Mouse (Mus musculus) embryonic facial prominence, embryonic 10.5 days (tissue): Measurements from ENCODE around the gene Lrrc75a. TPM values are rescaled to one million over a fixed set of nuclear protein-coding genes. Genes with fewer than 3 reads are reported as not detected.

Source experiments
- DNase-seq: peaks from one replicate; pipeline ENCODE4 v3.0.0-alpha.2; 2017; ENCODE audit warnings: low spot score
- H3K27ac ChIP-seq: fragments of 300-500 bp; sonication (generic); replicated peaks from 2 replicates; pipeline ENCODE4 v1.5.1; 2016; ENCODE audit warnings: mild to moderate bottlenecking
- H3K27me3 ChIP-seq: fragments of 300-500 bp; sonication (generic); replicated peaks from 2 replicates; pipeline ENCODE4 v1.6.1; 2016; ENCODE audit warnings: low read depth, mild to moderate bottlenecking; ENCODE audit not compliant: poor library complexity, severe bottlenecking
- H3K36me3 ChIP-seq: fragments of 300-500 bp; sonication (generic); replicated peaks from 2 replicates; pipeline ENCODE4 v1.6.1; 2016; ENCODE audit warnings: mild to moderate bottlenecking, moderate library complexity
- H3K4me1 ChIP-seq: fragments of 300-500 bp; sonication (generic); 2 replicates; pipeline ENCODE4 v1.6.1; 2016
- H3K4me3 ChIP-seq: fragments of 300-500 bp; sonication (generic); 2 replicates; pipeline ENCODE4 v1.5.1; 2016; ENCODE audit warnings: mild to moderate bottlenecking, moderate library complexity
- H3K9me3 ChIP-seq: fragments of 300-500 bp; sonication (generic); 2 replicates; pipeline ENCODE4 v1.6.1; 2016; ENCODE audit warnings: mild to moderate bottlenecking
- WGBS: fragments of 180-500 bp; shearing (Covaris S2); methylation state at CpG from one replicate; pipeline ENCODE4 v1.1.7; 2016; 5-methylcytosine and 5-hydroxymethylcytosine counted together
- polyA plus RNA-seq: library from polyadenylated mRNA; unstranded; fragments of >200 nt; fragmentation: Nextera tagmentation; extraction: Ambion mirVana; gene quantifications from 2 replicates; pipeline ENCODE4 v1.2.1, GENCODE M21; 2016

Gene Lrrc75a
- polyA plus RNA-seq, 1 experiment from 2014 or later = 12.9 TPM

GRCm38 (mm10) chr11:62608826-62609675, 39.3 kb downstream of the Lrrc75a start:
- DNase-seq = no peak
- no peak overlapping the region for H3K4me3 ChIP-seq
- H3K27ac ChIP-seq = no peak overlapping the region
- no peaks in the 10 kb centered on the region for H3K9me3 ChIP-seq
- peaks cover 78% of the 10 kb centered on the region for H3K36me3 ChIP-seq
- H3K4me1 ChIP-seq = peaks cover 38% of the 10 kb centered on the region
- 80% methylated on average over 10 of the region's 10 CpGs for WGBS
- H3K27me3 ChIP-seq = no peaks in the 10 kb centered on the region

DNA sequence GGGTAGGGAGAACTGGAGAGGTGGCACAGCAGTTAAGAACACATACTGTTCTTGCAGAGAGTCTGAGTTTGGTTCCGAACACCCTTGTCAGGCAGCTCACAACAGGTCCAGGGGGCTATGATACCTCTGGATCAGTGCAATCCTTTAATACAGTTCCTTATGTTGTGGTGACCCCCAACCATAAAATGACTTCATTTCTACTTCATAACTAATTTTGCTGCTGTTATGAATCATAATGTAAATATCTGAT, 40.4 kb downstream of the Lrrc75a start:
- no peak overlapping the region for H3K4me3 ChIP-seq
- H3K27me3 ChIP-seq = no peaks in the 10 kb centered on the region
- H3K27ac ChIP-seq = no peak overlapping the region
- DNase-seq = no peak
- WGBS = 98% methylated on average over 1 of the region's 1 CpGs
- H3K36me3 ChIP-seq = peaks cover 90% of the 10 kb centered on the region
- peaks cover 30% of the 10 kb centered on the region for H3K4me1 ChIP-seq
- H3K9me3 ChIP-seq = no peaks in the 10 kb centered on the region

DNA sequence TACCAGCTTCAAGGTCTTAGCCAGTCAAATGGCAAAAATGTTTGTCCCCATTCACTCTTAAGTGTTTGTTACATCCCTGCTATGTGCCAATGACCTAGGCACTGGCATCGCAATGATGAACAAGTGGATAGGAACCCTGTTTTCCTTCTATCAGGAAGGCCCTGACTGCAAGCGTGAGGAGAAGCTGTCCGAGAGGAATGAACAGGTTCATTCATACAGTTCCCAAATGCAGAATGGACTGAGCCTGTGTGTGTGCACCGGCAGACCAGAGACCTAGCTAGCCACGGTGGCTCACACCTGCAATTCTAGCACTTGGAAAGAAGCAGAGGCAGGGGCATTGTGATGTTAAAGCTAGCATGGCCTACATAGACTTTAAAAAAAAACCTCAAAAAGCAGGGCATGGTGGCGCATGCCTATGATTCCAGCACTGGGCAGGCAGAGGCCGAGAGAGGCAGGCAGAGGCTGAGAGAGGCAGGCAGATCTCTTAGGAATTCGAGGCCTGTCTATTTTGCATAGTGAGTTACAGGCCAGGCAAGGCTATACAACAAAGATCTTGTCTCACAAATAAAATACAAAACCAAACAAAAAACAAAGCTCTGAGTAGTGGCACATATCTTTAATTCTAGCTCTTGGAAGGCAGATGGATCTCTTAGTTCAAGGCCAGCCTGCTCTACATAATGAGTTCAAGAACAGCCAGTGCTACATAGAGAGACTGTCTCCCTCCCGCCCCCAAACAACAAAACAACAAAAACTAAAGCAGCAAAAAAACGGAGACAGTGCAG, 41.0 kb downstream of the Lrrc75a start:
- Histone ChIP-seq H3K4me1 (peaks cover 28% of the 10 kb centered on the region), H3K36me3 (peaks cover 90% of the 10 kb centered on the region), H3K9me3 (no peaks in the 10 kb centered on the region), H3K27me3 (no peaks in the 10 kb centered on the region), H3K4me3 (no peak overlapping the region), H3K27ac (no peak overlapping the region)
- DNase-seq = no peak
- WGBS = 74% methylated on average over 10 of the region's 10 CpGs

DNA sequence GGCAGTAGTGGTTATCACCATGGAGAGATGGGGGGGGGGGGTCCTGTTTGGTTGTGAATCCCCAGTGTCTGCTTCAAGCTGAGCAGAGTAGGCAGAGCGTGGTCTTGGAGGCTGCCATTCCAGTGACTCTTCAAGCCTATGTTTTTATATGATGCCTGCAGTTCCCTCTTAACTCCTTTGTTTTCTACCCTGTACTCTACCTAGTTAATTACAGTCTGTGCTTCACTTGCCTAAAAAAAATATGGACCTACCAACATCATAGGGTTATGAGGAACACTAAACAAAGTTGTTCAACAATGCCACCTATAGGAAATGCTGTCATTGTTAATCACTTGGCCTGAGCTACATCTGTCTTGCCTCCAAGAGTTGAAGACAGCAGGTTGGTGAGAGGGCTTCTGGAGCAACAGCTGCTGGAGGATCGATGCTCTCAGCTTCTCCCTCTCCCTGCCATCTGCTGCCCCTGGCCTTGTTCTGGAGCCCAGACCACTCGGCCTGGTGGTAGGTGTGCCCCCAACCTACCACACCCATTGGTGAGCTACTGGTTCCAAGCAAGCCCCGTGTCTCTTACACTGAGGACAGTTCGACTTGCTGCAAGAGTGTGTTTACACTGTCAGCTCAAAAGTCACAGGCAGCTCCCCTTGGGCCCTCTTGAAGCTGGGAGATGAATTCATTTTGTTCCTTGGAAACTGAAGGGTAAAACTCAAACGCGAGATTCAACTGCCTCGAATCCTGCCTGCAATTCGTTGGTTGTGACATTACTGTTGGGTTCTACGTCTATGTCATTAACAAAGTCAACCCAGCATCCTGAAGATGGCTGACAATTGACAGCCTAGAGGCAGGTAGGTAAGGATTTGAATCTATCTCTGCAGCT, 41.8 kb downstream of the Lrrc75a start:
- Histone ChIP-seq H3K27me3 (no peaks in the 10 kb centered on the region), H3K27ac (0 out of 2 replicates have a peak overlapping the region, but pooled peaks have one; percentile 16), H3K36me3 (peaks cover 83% of the 10 kb centered on the region), H3K9me3 (no peaks in the 10 kb centered on the region), H3K4me3 (peak overlapping the region; percentile 97; the same call in 1 of the 2 replicates), H3K4me1 (peaks cover 31% of the 10 kb centered on the region)
- DNase-seq = no peak
- WGBS = 78% methylated on average over 10 of the region's 10 CpGs

GRCm38 (mm10) chr11:62605619-62606298, 42.6 kb downstream of the Lrrc75a start:
- Histone ChIP-seq H3K27ac (peak overlapping the region; percentile 37; the same call in 1 of the 2 replicates), H3K9me3 (no peaks in the 10 kb centered on the region), H3K27me3 (no peaks in the 10 kb centered on the region), H3K4me3 (peak overlapping the region; percentile 97), H3K36me3 (peaks cover 78% of the 10 kb centered on the region), H3K4me1 (peaks cover 31% of the 10 kb centered on the region)
- WGBS = 39% methylated on average over 10 of the region's 10 CpGs
- DNase-seq = peak; percentile 47

DNA sequence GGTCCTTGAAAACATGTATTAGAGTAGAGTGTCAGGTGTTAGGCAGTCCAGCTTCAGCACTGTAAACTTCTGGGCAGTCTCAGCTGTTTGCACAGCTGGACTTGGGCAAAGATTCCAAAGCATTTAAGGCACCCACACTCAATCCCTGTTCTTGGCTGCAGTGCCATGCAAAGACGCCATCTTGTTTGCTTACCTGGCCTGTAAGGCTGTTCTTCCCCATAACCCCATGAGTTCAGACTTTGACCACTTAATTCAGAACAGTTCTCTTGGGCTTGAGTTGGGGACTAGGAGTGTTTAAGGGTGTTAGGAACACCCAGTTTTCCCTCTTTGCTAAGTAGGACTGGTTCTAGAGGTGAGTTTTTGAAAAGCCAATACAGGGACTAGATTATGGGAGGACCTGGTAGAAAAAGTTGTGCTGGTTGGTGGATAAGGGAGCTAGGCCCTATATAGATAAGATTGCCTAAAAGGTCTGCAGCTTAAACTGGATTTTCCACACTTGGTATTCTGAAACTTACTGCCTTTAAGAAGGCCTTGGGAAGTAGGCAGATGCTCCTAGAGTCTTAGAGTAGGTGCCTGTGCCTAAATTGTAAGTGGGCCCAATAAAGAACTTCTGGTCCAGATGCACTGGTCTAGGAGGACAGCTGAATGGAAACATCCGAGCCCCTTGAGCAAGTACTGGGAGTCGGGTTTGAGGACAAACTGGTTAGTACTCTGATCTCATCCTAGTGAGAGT, 43.3 kb downstream of the Lrrc75a start:
- Histone ChIP-seq H3K9me3 (no peaks in the 10 kb centered on the region), H3K27me3 (no peaks in the 10 kb centered on the region), H3K27ac (peak overlapping the region; percentile 99; the same call in 1 of the 2 replicates), H3K4me3 (peak overlapping the region; percentile 97), H3K36me3 (peaks cover 71% of the 10 kb centered on the region), H3K4me1 (peaks cover 31% of the 10 kb centered on the region)
- WGBS = 18% methylated on average over 3 of the region's 3 CpGs
- no peak for DNase-seq

DNA sequence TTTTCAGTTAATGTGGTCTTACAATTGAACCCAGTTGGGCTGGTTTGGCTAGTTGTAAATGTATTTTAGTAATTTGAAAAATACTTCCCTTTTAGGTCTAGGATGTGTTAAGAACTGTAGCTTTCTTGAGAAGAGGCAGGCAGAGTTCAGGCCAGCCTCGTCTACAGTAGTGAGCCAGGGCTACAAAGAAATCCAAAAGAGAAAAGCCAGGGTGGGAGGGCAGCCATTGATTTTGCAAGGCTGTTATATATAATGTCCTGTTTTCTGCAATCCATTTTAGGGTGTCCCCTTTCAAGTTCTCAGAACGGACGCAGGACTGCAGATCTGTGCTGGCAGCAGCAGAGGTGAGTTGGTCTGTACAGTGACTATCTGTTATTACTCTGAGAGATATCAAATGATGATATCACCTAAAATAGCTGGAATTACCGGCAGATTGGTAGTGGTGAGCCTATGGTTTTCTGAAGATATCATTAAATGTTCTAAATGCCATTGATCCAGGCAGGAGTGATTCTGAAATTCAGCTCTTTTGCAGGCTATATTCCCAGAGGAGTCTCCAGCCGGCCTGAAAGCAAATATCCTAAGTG, 44.1 kb downstream of the Lrrc75a start:
- H3K27me3 ChIP-seq = no peaks in the 10 kb centered on the region
- peak overlapping the region; percentile 97 for H3K4me3 ChIP-seq
- WGBS = 24% methylated on average over 5 of the region's 5 CpGs
- H3K4me1 ChIP-seq = peaks cover 31% of the 10 kb centered on the region
- H3K36me3 ChIP-seq = peaks cover 63% of the 10 kb centered on the region
- H3K27ac ChIP-seq = peak overlapping the region; percentile 99
- no peak for DNase-seq
- no peaks in the 10 kb centered on the region for H3K9me3 ChIP-seq

DNA sequence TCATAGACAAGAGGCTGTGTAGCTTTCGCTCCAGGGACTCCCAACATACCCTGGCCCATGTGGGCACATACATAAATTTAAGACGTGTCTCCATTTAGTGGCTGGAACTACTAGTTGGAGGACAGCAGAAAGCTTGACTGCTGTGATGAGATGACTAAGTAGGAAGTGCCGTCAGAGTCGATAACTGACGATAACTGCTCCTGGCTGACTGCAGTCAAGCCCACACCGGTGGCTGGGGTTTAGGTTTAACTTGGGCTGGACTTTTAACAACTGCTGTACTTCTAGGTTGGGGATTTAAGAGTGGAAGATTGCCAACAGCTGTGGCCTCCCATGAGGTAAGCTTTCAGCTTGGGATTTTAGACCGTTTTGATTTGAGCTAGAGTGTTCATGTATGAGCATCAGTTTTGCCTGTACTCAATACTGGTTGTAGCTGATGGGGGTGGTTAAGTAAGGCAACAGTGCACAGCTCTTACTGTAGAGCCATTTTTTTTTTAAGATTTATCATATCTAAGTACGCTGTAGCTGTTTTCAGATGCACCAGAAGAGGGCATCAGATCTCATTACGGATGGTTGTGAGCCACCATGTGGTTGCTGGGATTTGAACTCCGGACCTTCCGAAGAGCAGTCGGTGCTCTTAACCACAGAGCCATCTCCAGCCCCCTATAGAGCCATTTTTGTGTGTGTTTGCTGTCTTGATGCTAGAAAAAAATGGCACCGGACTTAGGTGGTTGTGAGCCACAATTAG, 44.8 kb downstream of the Lrrc75a start:
- WGBS = under 1% methylated on average over 13 of the region's 13 CpGs
- peak overlapping the region; percentile 99 for H3K27ac ChIP-seq
- H3K27me3 ChIP-seq = no peaks in the 10 kb centered on the region
- H3K36me3 ChIP-seq = peaks cover 56% of the 10 kb centered on the region
- H3K9me3 ChIP-seq = no peaks in the 10 kb centered on the region
- peak; percentile 34 for DNase-seq
- peaks cover 31% of the 10 kb centered on the region for H3K4me1 ChIP-seq
- H3K4me3 ChIP-seq = peak overlapping the region; percentile 97

GRCm38 (mm10) chr11:62602619-62603311, 45.6 kb downstream of the Lrrc75a start:
- WGBS = under 1% methylated on average over 58 of the region's 58 CpGs
- H3K36me3 ChIP-seq = peaks cover 48% of the 10 kb centered on the region
- no peaks in the 10 kb centered on the region for H3K9me3 ChIP-seq
- peak overlapping the region; percentile 99 for H3K27ac ChIP-seq
- H3K4me3 ChIP-seq = peak overlapping the region; percentile 97
- DNase-seq = peak; percentile 99
- no peaks in the 10 kb centered on the region for H3K27me3 ChIP-seq
- peaks cover 34% of the 10 kb centered on the region for H3K4me1 ChIP-seq
